Mouse (Mus musculus) layer of hippocampus, adult 8-10 months (tissue): ENCODE measurements around the gene Taf15. TPM values are rescaled to one million over a fixed set of nuclear protein-coding genes. Genes with fewer than 3 reads are reported as not detected.

Source experiments
- DNase-seq, 2 experiments: peaks; one replicate each; pipeline ENCODE4 v3.0.0; 2022; ENCODE audit warnings: low spot score in 2 of 2
- total RNA-seq, 4 experiments: library from RNA; stranded (reverse); gene quantifications; 2 replicates each; pipeline ENCODE4 v1.2.4; 2022

Taf15 gene
- total RNA-seq, 4 experiments from 2014 or later = 67.6 to 80.2 (median 69.6) TPM

DNA sequence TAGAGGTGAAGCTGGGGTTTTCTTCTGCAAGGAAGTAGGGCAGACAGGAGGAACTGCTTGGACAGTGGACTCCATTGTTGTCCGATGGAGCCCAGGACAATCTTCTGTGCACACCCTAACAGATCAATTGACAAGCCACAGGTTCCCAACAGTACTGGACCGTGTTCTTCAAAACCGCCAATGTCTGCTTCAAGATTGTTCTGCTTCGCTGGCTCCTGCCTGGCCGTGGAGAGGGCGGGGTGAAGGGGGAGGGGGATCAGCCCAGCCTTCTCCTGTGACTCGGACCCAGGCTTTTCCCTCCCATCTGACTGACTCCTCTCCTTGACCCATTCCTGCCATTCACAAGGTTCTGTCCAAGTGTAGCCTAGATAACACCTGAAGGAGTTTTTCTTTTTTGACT lies 15.6 kb upstream of the Taf15 start:
- DNase-seq = no peak

DNA sequence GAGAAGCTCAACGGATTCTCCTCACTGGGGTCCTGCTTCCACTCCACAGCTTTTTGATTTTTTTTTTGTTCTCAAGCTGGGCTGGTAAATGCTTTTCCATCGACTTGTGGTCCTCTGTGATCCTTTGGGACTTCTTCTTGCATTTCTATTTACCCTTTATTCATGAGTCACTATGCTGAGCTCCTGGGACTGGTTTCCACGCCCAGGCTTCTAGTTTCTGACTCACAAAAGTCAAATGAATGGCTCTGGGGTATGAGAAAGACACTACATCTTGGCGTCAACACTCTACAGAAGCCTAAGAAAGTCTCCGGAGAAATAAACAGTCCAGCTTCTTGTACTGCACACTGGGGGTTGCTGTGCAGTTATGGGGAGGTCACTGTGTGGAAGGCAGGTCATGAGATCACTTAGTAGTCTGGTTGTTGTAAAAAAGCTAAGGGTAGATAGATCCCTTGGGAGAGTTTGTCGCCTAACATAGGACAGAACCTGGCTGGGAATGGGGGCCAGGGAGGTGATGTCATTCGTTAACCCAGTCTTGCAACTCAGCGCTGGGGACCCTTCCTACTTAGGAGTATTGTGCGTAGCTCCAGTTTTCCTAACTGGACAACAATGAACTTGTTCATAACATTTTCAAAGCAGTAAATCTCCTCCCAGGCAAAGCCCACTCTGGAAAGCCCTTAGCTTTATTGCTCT lies 14.8 kb upstream of the Taf15 start:
- DNase-seq = no peak

DNA sequence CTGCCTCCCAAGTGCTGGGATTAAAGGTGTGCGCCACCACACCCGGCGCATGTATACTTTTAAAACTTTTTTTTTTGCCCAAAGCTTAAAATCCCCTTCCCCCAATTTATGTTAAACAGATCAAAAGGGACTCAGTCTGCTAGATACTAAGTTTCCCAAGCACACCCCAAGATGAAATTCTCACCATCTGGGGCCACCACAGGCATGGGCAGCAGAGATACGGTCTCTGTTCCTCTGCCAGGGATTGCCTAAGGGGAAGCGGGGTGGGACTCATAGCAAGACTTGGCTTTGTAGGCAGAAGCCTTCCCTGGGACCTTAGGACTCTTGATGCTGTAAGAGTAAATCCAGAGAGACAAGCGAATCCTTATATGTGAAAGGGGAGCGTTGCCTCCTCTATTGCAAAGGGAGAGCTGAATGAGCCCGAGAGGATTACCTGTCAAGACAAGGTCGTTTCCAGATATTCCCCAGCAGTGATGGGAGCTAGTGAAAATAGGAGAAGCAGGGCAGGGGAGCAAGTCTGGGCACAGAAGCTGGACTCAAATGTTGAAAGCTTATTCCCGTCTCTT lies 11.3 kb upstream of the Taf15 start:
- no peak for DNase-seq

DNA sequence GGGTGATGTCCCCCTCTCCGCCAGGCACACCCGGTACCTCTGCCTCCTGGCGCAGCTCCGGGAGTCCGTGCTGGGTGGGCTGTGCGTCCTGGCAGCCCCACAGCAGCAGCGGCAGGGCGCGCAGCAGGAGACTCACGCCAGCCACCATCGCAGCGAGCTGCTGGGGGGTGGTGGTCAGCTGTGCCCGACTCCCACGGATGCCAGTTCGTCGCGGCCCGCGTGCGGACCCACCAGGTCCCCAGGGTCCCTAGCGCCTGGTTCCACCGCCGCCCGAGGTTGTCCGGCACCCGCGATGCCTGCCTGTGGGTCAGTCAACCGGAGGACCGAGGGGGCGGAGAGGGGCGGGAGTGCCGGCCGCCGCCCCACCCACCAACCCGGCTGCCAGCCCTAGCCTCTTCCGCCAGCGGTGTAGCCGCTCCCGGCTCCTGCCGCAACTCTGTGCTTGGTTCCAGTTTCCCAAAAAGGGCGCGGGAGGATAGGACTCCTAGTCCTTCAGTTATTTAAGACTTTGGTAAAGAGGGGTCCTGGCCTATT lies 10.1 kb upstream of the Taf15 start, which contains the start of gene Mmp28:
Gene Mmp28 (minus strand): TSS at position 361 of the 534 bp plus-strand sequence.
- no peak for DNase-seq

DNA sequence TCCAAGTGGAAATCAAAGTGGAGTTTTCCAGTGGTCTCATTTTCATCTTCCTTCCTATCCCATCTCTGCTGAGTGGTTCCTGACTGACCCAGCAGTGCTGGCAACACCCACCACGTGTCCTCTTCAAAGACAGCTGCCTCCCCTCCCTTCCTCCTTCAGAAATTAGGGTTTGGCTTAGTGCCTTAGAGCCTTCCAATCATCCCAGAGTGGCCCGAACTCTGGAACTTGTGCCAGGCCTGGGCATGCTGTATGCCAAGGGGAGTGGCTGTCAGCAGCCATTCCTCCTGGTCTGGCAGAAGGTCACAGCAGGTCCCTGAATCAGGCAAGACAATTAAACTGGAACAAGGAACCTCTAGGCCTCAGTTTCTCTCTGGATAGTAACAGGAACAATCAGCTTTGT lies 6.9 kb upstream of the Taf15 start:
- no peak for DNase-seq

DNA sequence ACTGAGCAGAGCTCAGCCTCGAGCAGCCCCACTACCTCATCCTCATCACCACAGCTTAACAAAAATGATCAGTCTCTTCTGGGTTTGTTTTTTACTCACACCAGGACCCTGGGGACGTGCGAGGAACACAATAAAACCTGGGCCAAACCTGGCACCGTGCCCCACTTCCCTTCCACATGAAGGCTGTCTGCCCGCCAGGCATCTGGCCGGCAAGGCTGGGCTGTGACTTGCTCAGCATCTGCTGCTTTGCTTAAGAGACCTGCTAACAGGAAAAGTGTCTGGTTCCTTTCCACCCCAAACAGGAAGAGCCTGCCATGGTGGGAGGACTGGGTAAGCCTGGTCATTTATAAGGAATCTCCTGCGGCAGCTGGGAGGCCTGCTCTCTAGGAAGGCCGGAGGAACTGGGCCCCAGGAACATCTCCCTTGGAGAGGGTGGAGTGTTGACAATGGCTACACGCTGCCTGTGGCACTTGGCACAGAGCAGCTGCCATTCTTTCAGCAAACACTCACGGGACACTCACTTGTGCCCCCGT lies 5.7 kb upstream of the Taf15 start:
- no peak for DNase-seq

DNA sequence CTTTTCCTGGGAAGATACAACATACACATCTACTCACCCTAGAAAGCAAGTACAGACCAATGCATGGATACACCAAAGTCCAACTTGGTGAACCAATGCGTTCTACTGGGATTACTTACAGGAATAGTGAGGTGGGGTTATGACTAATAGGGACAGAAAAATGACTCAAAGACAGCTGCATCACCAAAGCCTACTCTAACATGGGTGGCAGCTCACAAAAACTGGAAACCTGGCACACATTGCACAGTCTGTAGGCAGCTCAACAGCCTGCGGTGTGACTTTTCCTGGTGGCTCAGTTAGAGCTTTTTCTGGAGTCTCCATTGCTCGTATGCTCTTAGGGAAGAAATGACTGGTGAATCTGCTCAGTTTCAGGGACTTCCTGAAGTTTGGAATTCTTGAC lies 4.1 kb upstream of the Taf15 start:
- no peak for DNase-seq

DNA sequence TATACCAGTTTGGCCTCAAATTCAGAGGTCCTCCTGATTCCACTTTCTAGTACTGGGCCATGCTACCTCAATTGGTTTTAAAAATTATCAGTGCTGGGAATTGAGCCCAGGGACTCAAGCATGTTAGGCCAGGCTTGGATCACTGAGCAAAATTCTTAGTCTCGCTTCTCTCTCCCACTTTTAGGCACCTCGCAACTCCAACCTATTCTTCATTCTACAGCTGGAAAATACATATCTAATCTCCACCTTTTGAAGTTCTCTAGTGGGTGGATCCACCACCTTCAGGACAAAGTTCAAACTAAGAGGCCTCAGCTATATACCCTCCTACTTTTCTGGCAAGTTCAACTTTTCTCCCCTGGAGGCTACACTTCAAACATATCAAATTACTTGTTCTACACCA lies 1.1 kb upstream of the Taf15 start:
- no peak for DNase-seq

DNA sequence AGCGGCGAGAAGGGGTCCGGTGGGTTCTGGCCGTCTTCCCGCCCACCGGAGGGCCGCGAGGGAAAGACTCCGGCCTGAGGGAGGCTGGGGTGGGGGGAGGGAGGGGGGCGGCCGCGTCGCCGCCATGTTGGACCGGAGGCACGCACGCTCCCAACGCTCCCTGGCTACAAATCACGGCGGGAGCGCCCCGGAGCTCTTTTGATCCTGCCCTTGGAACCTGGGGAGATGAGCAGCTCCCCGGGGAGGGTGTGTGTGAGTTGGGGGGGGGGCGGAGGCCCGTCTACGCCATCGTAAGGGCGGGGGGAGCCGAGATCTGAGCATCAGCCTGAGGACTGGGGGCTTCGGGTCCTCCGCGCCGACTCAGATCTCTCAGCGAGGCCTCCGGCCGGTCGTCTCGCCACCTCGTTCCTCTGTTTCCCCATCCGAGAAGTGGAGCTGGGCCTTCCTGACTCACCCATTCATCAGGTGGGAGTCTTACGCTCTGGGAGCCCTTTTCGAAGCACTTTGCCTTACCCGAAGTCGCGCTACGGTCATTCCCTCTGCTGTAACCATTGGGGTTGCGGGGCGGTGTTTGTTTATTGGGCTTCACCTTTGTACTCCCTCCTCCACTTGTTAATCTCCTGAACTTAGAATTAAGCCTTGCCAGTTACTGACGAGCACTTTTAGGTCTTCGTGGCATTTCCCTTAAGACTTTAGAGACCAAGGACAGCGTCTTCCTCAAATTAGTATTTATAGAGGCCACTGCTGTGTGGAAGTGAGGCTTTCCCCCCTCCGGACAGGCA lies 540 bp downstream of the Taf15 start:
- DNase-seq = no peak

DNA sequence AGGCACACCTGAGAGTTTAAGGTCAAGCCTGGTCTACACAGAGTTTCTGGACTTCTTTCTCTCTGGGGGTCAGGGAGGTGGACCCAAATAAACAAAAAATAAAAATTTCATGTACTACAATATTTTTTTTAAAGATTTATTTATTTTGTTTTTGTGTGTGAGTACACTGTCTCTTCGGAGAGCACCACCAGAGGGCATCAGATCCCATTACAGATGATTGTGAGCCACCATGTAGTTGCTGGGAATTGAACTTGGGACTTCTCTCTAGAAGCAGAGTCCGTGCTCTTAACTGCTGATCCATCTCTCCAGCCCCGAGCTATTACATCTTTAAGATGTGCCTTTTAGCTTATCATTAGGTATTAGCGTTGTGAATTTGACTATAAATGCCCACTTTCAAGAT lies 18.6 kb downstream of the Taf15 start:
- no peak for DNase-seq

DNA sequence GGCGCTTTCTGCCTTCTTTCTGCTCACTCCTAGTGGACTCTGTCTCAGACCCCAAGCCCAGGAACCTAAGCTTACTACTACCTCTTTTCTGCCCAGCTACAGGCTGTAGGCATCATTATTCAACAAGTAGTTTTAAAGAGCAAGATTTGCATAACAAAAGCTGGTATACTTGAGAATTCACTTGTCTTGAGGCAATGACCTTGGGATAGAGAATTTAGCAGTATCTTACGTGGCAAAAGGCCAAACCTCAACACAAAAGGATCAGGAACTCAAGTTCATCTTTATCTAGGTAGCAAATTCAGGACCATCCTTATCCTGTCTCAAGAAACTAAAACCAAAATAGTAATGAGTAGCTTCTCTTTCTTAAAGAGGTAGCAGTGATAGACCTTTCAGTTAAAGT lies 22.7 kb downstream of the Taf15 start:
- DNase-seq = no peak

DNA sequence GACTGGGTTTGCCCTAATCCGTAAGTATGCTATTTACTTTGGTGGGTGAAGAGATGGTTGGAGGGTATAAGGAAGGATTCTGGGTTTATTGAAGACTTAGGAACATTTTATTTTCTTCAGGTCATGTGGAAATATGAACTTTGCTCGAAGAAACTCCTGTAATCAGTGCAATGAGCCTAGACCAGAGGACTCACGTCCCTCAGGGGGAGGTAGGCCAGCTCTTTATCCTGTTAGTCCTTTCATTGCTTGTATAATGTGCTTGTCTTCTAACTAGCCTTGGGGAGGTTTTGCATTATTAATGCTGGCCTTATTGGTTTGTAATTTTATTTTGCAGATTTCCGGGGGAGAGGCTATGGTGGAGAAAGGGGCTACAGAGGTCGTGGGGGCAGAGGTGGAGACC lies 31.4 kb downstream of the Taf15 start:
- no peak for DNase-seq

DNA sequence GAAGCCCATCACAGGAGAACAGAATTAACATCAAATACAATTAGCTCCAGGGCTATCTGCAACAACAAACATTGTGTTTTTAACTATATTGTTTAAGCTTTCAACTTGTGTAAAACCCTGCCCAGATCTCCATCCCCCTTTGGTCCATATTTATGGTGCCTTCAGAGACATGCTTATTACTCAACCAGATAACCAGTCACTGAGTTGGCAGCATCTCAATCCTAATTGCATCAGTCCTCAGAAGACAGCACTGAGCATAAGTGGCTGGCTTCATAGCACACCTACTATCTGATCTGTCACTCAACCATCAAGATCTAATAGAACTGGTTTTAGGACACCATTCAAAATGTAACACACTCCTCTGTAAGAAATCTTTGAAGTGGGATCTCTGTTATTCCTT lies 36.6 kb downstream of the Taf15 start:
- no peak for DNase-seq

DNA sequence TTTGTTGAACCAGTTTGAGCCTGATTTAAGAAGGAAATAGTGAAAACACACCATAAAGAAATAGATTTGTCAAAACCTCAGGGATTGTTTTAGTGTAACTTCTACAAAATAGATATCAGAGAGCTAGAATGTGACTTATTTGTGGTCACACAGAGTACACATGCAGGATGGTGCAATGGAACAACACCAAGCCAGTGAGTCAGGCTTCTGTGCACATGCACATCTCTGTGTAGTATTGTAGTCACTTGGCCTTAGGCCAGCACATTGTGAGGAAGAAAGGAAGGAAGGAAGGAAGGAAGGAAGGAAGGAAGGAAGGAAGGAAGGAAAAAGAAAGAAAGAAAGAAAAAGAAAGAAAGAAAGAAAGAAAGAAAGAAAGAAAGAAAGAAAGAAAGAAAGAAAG lies 44.3 kb downstream of the Taf15 start:
- no peak for DNase-seq

DNA sequence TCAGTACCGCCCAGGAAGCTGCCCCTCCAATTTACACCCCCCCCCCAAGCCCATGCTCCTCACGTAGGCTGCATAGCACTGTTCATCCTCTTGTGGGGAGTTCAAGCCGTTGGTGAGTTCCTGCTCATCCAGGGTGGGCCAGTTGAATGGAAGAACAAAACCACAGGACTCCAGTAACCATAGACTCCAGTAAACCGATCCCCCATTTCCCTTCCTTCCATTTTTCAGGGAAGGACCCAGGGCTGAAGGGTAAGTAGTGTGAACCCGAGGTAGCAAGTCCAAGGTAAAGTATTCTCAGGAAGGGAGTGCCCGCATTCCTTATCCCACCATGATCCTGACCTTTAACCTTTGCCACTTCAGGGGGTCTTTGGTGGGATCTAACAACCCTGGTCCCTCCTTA lies 45.5 kb downstream of the Taf15 start:
- no peak for DNase-seq

DNA sequence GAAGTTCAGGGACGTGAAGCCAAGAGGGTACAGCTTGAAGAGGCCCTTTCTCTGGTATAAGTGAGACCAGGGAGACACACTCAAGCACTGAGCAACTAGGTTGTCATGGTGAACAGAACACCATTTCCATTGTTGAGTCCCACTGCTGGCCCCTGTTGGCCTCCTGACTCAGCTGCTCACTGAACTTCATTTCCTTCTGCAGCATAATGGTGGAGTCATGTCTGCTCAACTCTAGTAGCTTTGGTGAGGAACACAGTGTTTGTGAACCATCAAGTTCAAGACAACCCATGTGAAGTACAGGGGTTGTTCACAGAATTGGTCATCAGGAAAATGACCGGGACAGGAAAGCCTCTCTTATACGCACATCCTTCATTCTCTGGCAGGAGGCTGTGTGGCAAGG lies 49.2 kb downstream of the Taf15 start, which contains the start of gene Heatr9:
Gene Heatr9 (minus strand): TSS at position 101 of the 400 bp plus-strand sequence.
- DNase-seq = no peak

DNA sequence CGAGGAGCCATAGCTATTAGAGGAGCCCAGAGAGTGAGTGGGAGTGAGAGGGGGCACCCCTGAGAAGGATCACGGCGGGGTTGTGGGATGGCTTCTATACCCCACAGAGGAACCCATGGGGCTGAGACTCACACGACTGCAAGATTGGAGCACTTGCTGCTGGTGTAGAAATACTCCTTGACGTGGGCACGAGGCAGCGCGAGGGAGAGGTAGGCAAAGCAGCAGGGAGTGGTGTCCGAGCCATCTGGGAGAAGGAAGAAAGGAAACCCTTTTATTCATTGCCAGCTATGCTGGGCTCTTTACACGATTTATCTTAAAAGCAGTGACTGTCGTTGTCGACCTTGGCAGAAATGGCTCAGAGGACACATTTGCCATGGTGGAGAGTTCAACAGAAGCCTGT lies 56.1 kb downstream of the Taf15 start:
- DNase-seq = no peak

DNA sequence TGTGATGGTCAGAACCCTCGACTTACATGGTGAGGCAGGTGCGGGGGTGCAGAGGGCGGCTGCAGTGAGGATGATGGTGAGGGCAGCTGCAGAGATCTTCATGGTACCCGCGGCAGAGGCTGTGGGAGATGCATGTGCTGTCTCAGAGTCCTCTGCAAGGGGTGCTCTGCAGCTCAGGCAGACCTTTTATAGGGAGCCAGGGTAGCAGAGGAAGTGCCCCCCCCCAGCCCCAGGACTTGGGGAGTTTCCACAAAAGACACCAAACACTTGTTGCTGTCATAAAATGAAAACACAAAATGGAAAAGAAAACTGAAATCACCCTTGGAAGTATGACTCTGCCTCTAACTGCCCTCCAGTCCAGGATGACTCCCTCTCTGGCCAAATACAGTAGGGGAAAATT lies 57.5 kb downstream of the Taf15 start, which contains the start of gene Ccl5:
Gene Ccl5 (minus strand): TSS at position 159 of the 400 bp plus-strand sequence.
- no peak for DNase-seq

DNA sequence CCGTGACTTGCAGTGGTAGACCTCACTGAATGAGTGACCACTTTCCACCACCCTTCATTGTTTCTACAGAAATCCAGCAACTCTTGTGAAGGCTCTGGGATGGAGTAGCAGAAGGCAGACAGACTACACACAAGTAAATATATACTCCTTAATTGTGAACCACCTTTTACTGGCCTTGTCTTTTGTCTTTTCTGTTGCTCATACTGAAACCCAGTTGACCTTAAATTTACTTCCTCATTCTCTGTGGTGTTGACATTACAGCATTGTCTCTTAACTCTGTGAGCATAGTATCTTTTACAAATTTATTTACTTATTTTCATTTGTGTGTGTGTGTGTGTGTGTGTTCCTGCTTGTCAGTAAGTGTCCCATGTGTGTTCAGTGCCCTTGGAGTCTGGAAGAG lies 60.3 kb downstream of the Taf15 start:
- no peak for DNase-seq

DNA sequence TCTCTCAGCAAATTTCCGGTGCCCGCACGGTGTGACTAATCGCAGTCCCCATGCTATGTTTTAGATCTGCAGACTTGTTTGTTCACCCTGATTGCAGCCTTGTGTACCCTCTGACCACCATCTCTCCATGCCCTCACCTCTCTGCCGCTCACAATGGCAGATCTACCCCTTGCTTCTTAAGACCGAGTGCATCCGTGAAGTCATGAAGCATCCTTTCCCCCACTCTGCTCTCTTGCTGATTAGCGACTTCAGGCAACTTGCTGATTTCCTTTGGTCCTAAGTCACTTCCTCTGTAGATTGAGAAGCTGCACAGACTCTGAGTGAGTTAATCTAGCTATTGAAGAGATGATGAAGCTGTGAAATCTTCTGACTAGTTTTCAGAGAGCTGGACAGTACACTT lies 61.3 kb downstream of the Taf15 start:
- DNase-seq = no peak

DNA sequence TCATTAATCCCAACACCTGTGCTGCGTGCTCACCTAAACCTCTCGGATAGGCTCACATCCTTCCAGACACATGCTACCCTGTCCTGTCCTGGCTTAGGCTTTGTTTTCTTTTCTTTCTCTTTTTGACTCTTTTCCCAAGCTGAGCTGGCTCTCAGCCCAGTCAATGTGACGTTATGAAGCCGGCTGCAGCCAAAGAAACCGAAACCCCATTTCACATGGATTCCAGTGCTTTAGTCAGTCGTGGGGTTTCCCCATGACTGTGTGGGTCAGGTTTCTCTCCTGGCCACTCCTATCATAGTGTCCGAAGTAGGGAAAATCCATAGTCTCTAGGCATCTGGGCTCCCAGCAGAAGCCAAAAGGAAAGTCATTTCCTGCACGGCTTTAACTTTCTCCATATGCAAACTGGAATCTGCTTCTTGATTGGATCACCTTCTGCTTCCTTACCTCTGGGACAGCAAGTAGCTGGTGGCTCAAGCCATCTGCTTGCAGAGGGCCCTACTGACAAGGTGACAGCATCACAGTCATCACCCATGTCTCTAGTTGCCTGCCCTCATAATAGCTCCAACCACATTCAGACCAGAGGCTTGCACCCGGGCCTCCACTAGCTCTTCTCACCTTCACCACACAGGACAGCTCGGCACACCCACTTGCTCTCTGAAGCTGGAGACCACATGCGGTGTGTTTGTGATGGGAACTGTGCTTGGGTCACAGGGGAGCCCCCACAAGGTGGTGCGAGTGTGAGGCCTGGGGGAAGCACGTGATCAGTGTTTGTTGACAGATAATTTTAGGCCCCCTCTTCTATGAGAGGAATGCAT lies 61.9 kb downstream of the Taf15 start:
- peak; percentile 43 to 72 for DNase-seq
